Mouse (Mus musculus): ENCODE measurements around the gene Apba2.

- TF ChIP-seq CTCF (IDR thresholded peaks at IDR 0.05; ENCODE audit: low read depth, low read length) (no peak), POLR2A (IDR thresholded peaks at IDR 0.05; ENCODE audit: borderline replicate concordance, low read depth, low read length) (no peak)
Measured at GRCm38 (mm10) chr7:64640651-64641050, 139.1 kb downstream of the Apba2 start.
